Mouse (Mus musculus): ENCODE results near the gene Gm2888.
"Not testable (repeated sequence)": the region's sequence is repeated elsewhere in the genome, so short reads cannot be mapped to it uniquely, and the experiment has no call there.

DNA sequence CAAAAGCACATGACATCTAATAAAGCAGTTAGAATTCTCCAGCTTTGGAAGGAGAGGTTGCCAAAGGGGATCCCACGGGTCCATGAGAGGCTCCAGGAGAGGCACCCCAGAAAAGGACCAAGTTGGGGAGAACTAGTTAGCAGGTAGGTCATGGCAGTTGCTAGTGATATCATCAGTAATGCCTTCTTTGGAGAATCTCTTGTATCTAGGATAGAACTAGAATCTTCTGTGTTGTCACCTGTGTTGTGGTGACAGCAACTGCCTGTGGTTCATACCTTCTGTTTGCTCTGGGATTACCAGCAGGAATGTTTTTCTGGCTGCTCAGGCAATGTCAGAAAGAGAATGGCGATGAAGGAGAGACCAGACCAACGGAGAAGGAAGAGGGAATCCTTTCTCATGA is at the start of gene Gm2888:
- TF ChIP-seq CTCF, EP300 (IDR thresholded peaks at IDR 0.05): not testable (repeated sequence)

Data from lung, postnatal 0 days (tissue).